ENCODE assay signal across 7 mouse cellular contexts in genomic region chr7:16783224-16783688, GRCm38 (mm10). TPM values are rescaled to one million over a fixed set of nuclear protein-coding genes. Genes with fewer than 3 reads are reported as not detected.
DNase-seq lines count a peak whose midpoint lies in the region; ATAC-seq lines count a peak whose summit lies in the region.

No protein-coding gene starts in this region.

- H3K9ac ChIP-seq in lung, embryonic 16.5 days (ENCODE audit: low read length) = peak overlapping the region; percentile 53

- peaks cover 4% of the 10 kb centered on the region; the same call in 1 of the 2 replicates for H3K36me3 ChIP-seq in lung, embryonic 16.5 days (ENCODE audit: control insufficient read depth, insufficient read depth, low read length)

- intact Hi-C loops in left cerebral cortex, postnatal 4 days (cut with DNase I) = no loop called here

- H3K4me3 ChIP-seq in lung, embryonic 16.5 days (ENCODE audit: low read length) = peak overlapping the region; percentile 66

- peaks cover 27% of the 10 kb centered on the region for H3K4me1 ChIP-seq in lung, embryonic 16.5 days (replicated peaks; ENCODE audit: control insufficient read depth, insufficient read depth, low read length)

- ATAC-seq in erythroid progenitor cell, adult 5-6 weeks (replicated peaks; ENCODE audit: low FRiP score, poor library complexity, severe bottlenecking) = peak; percentile 83
- ATAC-seq in inflammation-experienced regulatory T-cells, adult 6 months = peak; percentile 45
- no peak for ATAC-seq in lung, embryonic 16.5 days (ENCODE audit: low read depth)
- peak; percentile 6; the same call in 1 of the 2 replicates for ATAC-seq in neutrophil, adult 5-6 weeks (ENCODE audit: extremely low read depth, insufficient number of reproducible peaks, low FRiP score, poor library complexity, severe bottlenecking)

- peak; percentile 47 for DNase-seq in T-cell, adult 2 months (ENCODE audit: low spot score)
- no peak for DNase-seq in right cerebral cortex, adult 2 months (ENCODE audit: low spot score in 2 of 2)
- DNase-seq in left cerebral cortex, postnatal 4 days = no peak

- H3K27me3 ChIP-seq in lung, embryonic 16.5 days (ENCODE audit: control insufficient read depth, insufficient read depth, low read depth, low read length) = no peaks in the 10 kb centered on the region

- no peaks in the 10 kb centered on the region for H3K9me3 ChIP-seq in lung, embryonic 16.5 days (ENCODE audit: control insufficient read depth, low read length)

- 25% methylated on average over 10 of the region's 10 CpGs for WGBS in lung, embryonic 16.5 days

- peak overlapping the region; percentile 95 for H3K4me2 ChIP-seq in lung, embryonic 16.5 days (ENCODE audit: low read depth, low read length)

- peak overlapping the region; percentile 45 for H3K27ac ChIP-seq in lung, embryonic 16.5 days (ENCODE audit: low read length)

RNA-seq across cellular contexts. Expression of gene Slc1a5, which starts 2.1 kb away (rescaled TPM):
- 596 and 609 TPM in 2 replicates for total RNA-seq in erythroid progenitor cell, adult 5-6 weeks (2015; ENCODE audit: low replicate concordance)
- total RNA-seq in erythroid progenitor cell, adult 5-6 weeks (2017; ENCODE audit: low replicate concordance) = 412 and 455 TPM in 2 replicates
- 100 to 1,000 TPM; 134 to 155 (median 155) TPM for polyA plus RNA-seq in inflammation-experienced regulatory T-cells, adult 6 months (2017; shearing (Covaris generic))
- 46.7 and 47.2 TPM in 2 replicates for polyA plus RNA-seq in lung, embryonic 16.5 days (2015; fragmentation: Nextera tagmentation; extraction: Ambion mirVana)
- 119 and 128 TPM in 2 replicates for total RNA-seq in neutrophil, adult 5-6 weeks (2017)
- total RNA-seq in left cerebral cortex, postnatal 4 days (2021) = 1 to 10 TPM; 8.8 TPM

RNA-seq across cellular contexts. Expression of gene Strn4, which starts 32.4 kb away (rescaled TPM):
- 75.0 and 87.2 TPM in 2 replicates for total RNA-seq in erythroid progenitor cell, adult 5-6 weeks (2015; ENCODE audit: low replicate concordance)
- total RNA-seq in erythroid progenitor cell, adult 5-6 weeks (2017; ENCODE audit: low replicate concordance) = 76.9 and 128 TPM in 2 replicates
- 10 to 100 TPM; 16.1 to 24.1 (median 19.7) TPM for polyA plus RNA-seq in inflammation-experienced regulatory T-cells, adult 6 months (2017; shearing (Covaris generic))
- 87.1 and 92.1 TPM in 2 replicates for polyA plus RNA-seq in lung, embryonic 16.5 days (2015; fragmentation: Nextera tagmentation; extraction: Ambion mirVana)
- 105 and 107 TPM in 2 replicates for total RNA-seq in neutrophil, adult 5-6 weeks (2017)
- total RNA-seq in left cerebral cortex, postnatal 4 days (2021) = 100 to 1,000 TPM; 223 to 229 TPM

RNA-seq across cellular contexts. Expression of gene Fkrp, which starts 33.3 kb away (rescaled TPM):
- 6.5 and 7.5 TPM in 2 replicates for total RNA-seq in erythroid progenitor cell, adult 5-6 weeks (2015; ENCODE audit: low replicate concordance)
- 4.9 and 19.6 TPM in 2 replicates for total RNA-seq in erythroid progenitor cell, adult 5-6 weeks (2017; ENCODE audit: low replicate concordance)
- 1 to 10 TPM; 5.7 to 9.6 (median 8.9) TPM for polyA plus RNA-seq in inflammation-experienced regulatory T-cells, adult 6 months (2017; shearing (Covaris generic))
- polyA plus RNA-seq in lung, embryonic 16.5 days (2015; fragmentation: Nextera tagmentation; extraction: Ambion mirVana) = 28.1 and 28.9 TPM in 2 replicates
- total RNA-seq in neutrophil, adult 5-6 weeks (2017) = 14.2 and 14.3 TPM in 2 replicates
- 10 to 100 TPM; 35.8 to 38.9 TPM for total RNA-seq in left cerebral cortex, postnatal 4 days (2021)

RNA-seq across cellular contexts. Expression of gene Ap2s1, which starts 45.0 kb away (rescaled TPM):
- total RNA-seq in erythroid progenitor cell, adult 5-6 weeks (2015; ENCODE audit: low replicate concordance) = 74.2 and 106 TPM in 2 replicates
- 27.9 and 47.0 TPM in 2 replicates for total RNA-seq in erythroid progenitor cell, adult 5-6 weeks (2017; ENCODE audit: low replicate concordance)
- polyA plus RNA-seq in inflammation-experienced regulatory T-cells, adult 6 months (2017; shearing (Covaris generic)) = 100 to 1,000 TPM in 1 of 3 experiments, 10 to 100 TPM in 2; 62.5 to 127 (median 72.4) TPM
- 275 and 283 TPM in 2 replicates for polyA plus RNA-seq in lung, embryonic 16.5 days (2015; fragmentation: Nextera tagmentation; extraction: Ambion mirVana)
- total RNA-seq in neutrophil, adult 5-6 weeks (2017) = 40.2 and 47.9 TPM in 2 replicates
- total RNA-seq in left cerebral cortex, postnatal 4 days (2021) = 100 to 1,000 TPM; 317 TPM

RNA-seq across cellular contexts. Expression of gene Prkd2, which starts 59.4 kb away (rescaled TPM):
- 8.3 and 18.4 TPM in 2 replicates for total RNA-seq in erythroid progenitor cell, adult 5-6 weeks (2015; ENCODE audit: low replicate concordance)
- total RNA-seq in erythroid progenitor cell, adult 5-6 weeks (2017; ENCODE audit: low replicate concordance) = 3.8 and 4.9 TPM in 2 replicates
- polyA plus RNA-seq in inflammation-experienced regulatory T-cells, adult 6 months (2017; shearing (Covaris generic)) = 10 to 100 TPM; 38.3 to 51.4 (median 47.1) TPM
- 21.7 and 23.3 TPM in 2 replicates for polyA plus RNA-seq in lung, embryonic 16.5 days (2015; fragmentation: Nextera tagmentation; extraction: Ambion mirVana)
- 108 and 122 TPM in 2 replicates for total RNA-seq in neutrophil, adult 5-6 weeks (2017)
- 1 to 10 TPM; 9.1 to 9.5 TPM for total RNA-seq in left cerebral cortex, postnatal 4 days (2021)

Comparison
In these comparisons a context has a peak if more than half of its experiments do, and no peak if none do; other contexts are left out.
1. RNA of gene Slc1a5, which starts 2.1 kb away (total RNA-seq): 412 to 609 TPM in erythroid progenitor cell, adult 5-6 weeks and 119 to 128 TPM in neutrophil, adult 5-6 weeks; 8.8 TPM in left cerebral cortex, postnatal 4 days; every median in the first group is over 10 times any median in the second.